Mouse (Mus musculus): Measurements from ENCODE around the gene Nelfb. TPM values are rescaled to one million over a fixed set of nuclear protein-coding genes. Genes with fewer than 3 reads are reported as not detected.
A peak's percentile ranks its signal among the peaks of the same experiment; 100 is the strongest.
"Not testable (repeated sequence)": the region's sequence is repeated elsewhere in the genome, so short reads cannot be mapped to it uniquely, and the experiment has no call there.

The Nelfb gene
- polyA plus RNA-seq (2014; fragmentation: Nextera tagmentation; extraction: Ambion mirVana): 102 TPM in 2 replicates

- Histone ChIP-seq H3K9me3 (ENCODE audit: control insufficient read depth, low read depth, low read length) (no peaks in the 10 kb centered on the region), H3K4me2 (replicated peaks; ENCODE audit: low read depth, low read length) (peak within 1 kb of the TSS; percentile 82), H3K27ac (ENCODE audit: low read length) (peak within 1 kb of the TSS; percentile 80), H3K4me3 (ENCODE audit: low read depth, low read length) (peak within 1 kb of the TSS; percentile 68), H3K4me1 (ENCODE audit: control insufficient read depth, insufficient read depth, low read length) (peaks cover 13% of the 10 kb centered on the region), H3K27me3 (ENCODE audit: control insufficient read depth, insufficient read depth, low read length) (no peaks in the 10 kb centered on the region), H3K9ac (replicated peaks; ENCODE audit: low read depth, low read length) (peak within 1 kb of the TSS; percentile 67), H3K36me3 (ENCODE audit: control insufficient read depth, insufficient read depth, low read length) (peaks cover 22% of the 10 kb centered on the region)
- ATAC-seq (ENCODE audit: insufficient number of reproducible peaks, insufficient read depth, low FRiP score, low read depth): peak; percentile 92
- WGBS: under 1% methylated on average over 44 of the region's 44 CpGs
Observed at GRCm38 (mm10) chr2:25211121-25211670, at the start of gene Nelfb. Nelfb (minus strand) TSS chr2:25211489.

GRCm38 (mm10) chr2:25258887-25259286 is 47.6 kb upstream of the Nelfb start:
- Histone ChIP-seq H3K27ac (ENCODE audit: low read length) (no peak overlapping the region), H3K4me2 (replicated peaks; ENCODE audit: low read depth, low read length) (no peak overlapping the region), H3K36me3 (ENCODE audit: control insufficient read depth, insufficient read depth, low read length) (no peaks in the 10 kb centered on the region), H3K4me3 (ENCODE audit: low read depth, low read length) (no peak overlapping the region), H3K9ac (replicated peaks; ENCODE audit: low read depth, low read length) (no peak overlapping the region), H3K4me1 (ENCODE audit: control insufficient read depth, insufficient read depth, low read length) (peaks cover 17% of the 10 kb centered on the region), H3K9me3 (ENCODE audit: control insufficient read depth, low read depth, low read length) (no peaks in the 10 kb centered on the region), H3K27me3 (ENCODE audit: control insufficient read depth, insufficient read depth, low read length) (no peaks in the 10 kb centered on the region; the same call in none of the 2 replicates)
- 60% methylated on average over 2 of the region's 2 CpGs for WGBS
- no peak for ATAC-seq (ENCODE audit: insufficient number of reproducible peaks, insufficient read depth, low FRiP score, low read depth)

GRCm38 (mm10) chr2:25257250-25257649 is 46.0 kb upstream of the Nelfb start:
- H3K4me2 ChIP-seq (replicated peaks; ENCODE audit: low read depth, low read length); H3K9ac ChIP-seq (replicated peaks; ENCODE audit: low read depth, low read length); ATAC-seq (ENCODE audit: insufficient number of reproducible peaks, insufficient read depth, low FRiP score, low read depth); H3K4me3 ChIP-seq (ENCODE audit: low read depth, low read length); H3K36me3 ChIP-seq (ENCODE audit: control insufficient read depth, insufficient read depth, low read length); H3K27me3 ChIP-seq (ENCODE audit: control insufficient read depth, insufficient read depth, low read length); H3K9me3 ChIP-seq (ENCODE audit: control insufficient read depth, low read depth, low read length); H3K27ac ChIP-seq (ENCODE audit: low read length): not testable (repeated sequence)
- 80% methylated on average over 5 of the region's 5 CpGs for WGBS
- peaks cover 11% of the 10 kb centered on the region for H3K4me1 ChIP-seq (ENCODE audit: control insufficient read depth, insufficient read depth, low read length)

GRCm38 (mm10) chr2:25256443-25257109 is 45.3 kb upstream of the Nelfb start:
- not testable (repeated sequence) for H3K27ac ChIP-seq (ENCODE audit: low read length); H3K36me3 ChIP-seq (ENCODE audit: control insufficient read depth, insufficient read depth, low read length); H3K9ac ChIP-seq (replicated peaks; ENCODE audit: low read depth, low read length); ATAC-seq (ENCODE audit: insufficient number of reproducible peaks, insufficient read depth, low FRiP score, low read depth); H3K27me3 ChIP-seq (ENCODE audit: control insufficient read depth, insufficient read depth, low read length); H3K9me3 ChIP-seq (ENCODE audit: control insufficient read depth, low read depth, low read length)
- peaks cover 11% of the 10 kb centered on the region for H3K4me1 ChIP-seq (ENCODE audit: control insufficient read depth, insufficient read depth, low read length)
- peak overlapping the region; percentile 98 for H3K4me3 ChIP-seq (ENCODE audit: low read depth, low read length)
- WGBS: 53% methylated on average over 11 of the region's 12 CpGs
- peak overlapping the region; percentile 97 for H3K4me2 ChIP-seq (replicated peaks; ENCODE audit: low read depth, low read length)

GRCm38 (mm10) chr2:25255284-25255779 is 44.0 kb upstream of the Nelfb start, which contains the start of gene Tmem203:
Tmem203 (plus strand) TSS chr2:25255439.
- Histone ChIP-seq H3K27ac (ENCODE audit: low read length) (peak within 1 kb of the TSS; percentile 41), H3K9me3 (ENCODE audit: control insufficient read depth, low read depth, low read length) (no peaks in the 10 kb centered on the region), H3K9ac (replicated peaks; ENCODE audit: low read depth, low read length) (peak within 1 kb of the TSS; percentile 78), H3K27me3 (ENCODE audit: control insufficient read depth, insufficient read depth, low read length) (no peaks in the 10 kb centered on the region), H3K36me3 (ENCODE audit: control insufficient read depth, insufficient read depth, low read length) (peaks cover 14% of the 10 kb centered on the region), H3K4me3 (ENCODE audit: low read depth, low read length) (peak within 1 kb of the TSS; percentile 98), H3K4me1 (ENCODE audit: control insufficient read depth, insufficient read depth, low read length) (peaks cover 11% of the 10 kb centered on the region), H3K4me2 (replicated peaks; ENCODE audit: low read depth, low read length) (peak within 1 kb of the TSS; percentile 97)
- WGBS: under 1% methylated on average over 39 of the region's 39 CpGs
- ATAC-seq (ENCODE audit: insufficient number of reproducible peaks, insufficient read depth, low FRiP score, low read depth): peak; percentile 87

- peaks cover 11% of the 10 kb centered on the region for H3K4me1 ChIP-seq (ENCODE audit: control insufficient read depth, insufficient read depth, low read length)
- H3K36me3 ChIP-seq (ENCODE audit: control insufficient read depth, insufficient read depth, low read length): peaks cover 31% of the 10 kb centered on the region
- no peak overlapping the region for H3K9ac ChIP-seq (replicated peaks; ENCODE audit: low read depth, low read length)
- no peak for ATAC-seq (ENCODE audit: insufficient number of reproducible peaks, insufficient read depth, low FRiP score, low read depth)
- H3K9me3 ChIP-seq (ENCODE audit: control insufficient read depth, low read depth, low read length): no peaks in the 10 kb centered on the region
- no peak overlapping the region for H3K4me2 ChIP-seq (replicated peaks; ENCODE audit: low read depth, low read length)
- H3K27me3 ChIP-seq (ENCODE audit: control insufficient read depth, insufficient read depth, low read length): no peaks in the 10 kb centered on the region
- 82% methylated on average over 1 of the region's 1 CpGs for WGBS
- H3K27ac ChIP-seq (ENCODE audit: low read length): no peak overlapping the region
- no peak overlapping the region for H3K4me3 ChIP-seq (ENCODE audit: low read depth, low read length)
Observed at GRCm38 (mm10) chr2:25252331-25252730, 41.0 kb upstream of the Nelfb start.

- WGBS: 80% methylated on average over 10 of the region's 10 CpGs
- H3K27me3 ChIP-seq (ENCODE audit: control insufficient read depth, insufficient read depth, low read length): 0 out of 2 replicates have a peak, but pooled peaks cover 9% of the 10 kb centered on the region
- H3K27ac ChIP-seq (ENCODE audit: low read length): no peak within 1 kb of the TSS
- peaks cover 5% of the 10 kb centered on the region; the same call in 1 of the 2 replicates for H3K4me1 ChIP-seq (ENCODE audit: control insufficient read depth, insufficient read depth, low read length)
- no peaks in the 10 kb centered on the region for H3K9me3 ChIP-seq (ENCODE audit: control insufficient read depth, low read depth, low read length)
- no peak within 1 kb of the TSS for H3K9ac ChIP-seq (replicated peaks; ENCODE audit: low read depth, low read length)
- no peak within 1 kb of the TSS for H3K4me2 ChIP-seq (replicated peaks; ENCODE audit: low read depth, low read length)
- no peak within 1 kb of the TSS for H3K4me3 ChIP-seq (ENCODE audit: low read depth, low read length)
- peaks cover 20% of the 10 kb centered on the region for H3K36me3 ChIP-seq (ENCODE audit: control insufficient read depth, insufficient read depth, low read length)
- no peak for ATAC-seq (ENCODE audit: insufficient number of reproducible peaks, insufficient read depth, low FRiP score, low read depth)
Observed at GRCm38 (mm10) chr2:25246183-25247072, 35.1 kb upstream of the Nelfb start, which contains the start of gene AL732309.1. AL732309.1 (minus strand) TSS chr2:25246863.

- H3K36me3 ChIP-seq (ENCODE audit: control insufficient read depth, insufficient read depth, low read length): peaks cover 11% of the 10 kb centered on the region; the same call in 1 of the 2 replicates
- no peak overlapping the region for H3K27ac ChIP-seq (ENCODE audit: low read length)
- H3K27me3 ChIP-seq (ENCODE audit: control insufficient read depth, insufficient read depth, low read length): 0 out of 2 replicates have a peak, but pooled peaks cover 11% of the 10 kb centered on the region
- H3K4me1 ChIP-seq (ENCODE audit: control insufficient read depth, insufficient read depth, low read length): peaks cover 14% of the 10 kb centered on the region; the same call in 1 of the 2 replicates
- H3K4me3 ChIP-seq (ENCODE audit: low read depth, low read length): no peak overlapping the region
- 88% methylated on average over 4 of the region's 4 CpGs for WGBS
- no peak overlapping the region for H3K4me2 ChIP-seq (replicated peaks; ENCODE audit: low read depth, low read length)
- no peak for ATAC-seq (ENCODE audit: insufficient number of reproducible peaks, insufficient read depth, low FRiP score, low read depth)
- H3K9me3 ChIP-seq (ENCODE audit: control insufficient read depth, low read depth, low read length): no peaks in the 10 kb centered on the region
- no peak overlapping the region for H3K9ac ChIP-seq (replicated peaks; ENCODE audit: low read depth, low read length)
Observed at GRCm38 (mm10) chr2:25244144-25244543, 32.9 kb upstream of the Nelfb start.

All from stomach, embryonic 14.5 days (tissue).